Mouse (Mus musculus): ENCODE data around the gene Trim9.

The Trim9 gene

DNA sequence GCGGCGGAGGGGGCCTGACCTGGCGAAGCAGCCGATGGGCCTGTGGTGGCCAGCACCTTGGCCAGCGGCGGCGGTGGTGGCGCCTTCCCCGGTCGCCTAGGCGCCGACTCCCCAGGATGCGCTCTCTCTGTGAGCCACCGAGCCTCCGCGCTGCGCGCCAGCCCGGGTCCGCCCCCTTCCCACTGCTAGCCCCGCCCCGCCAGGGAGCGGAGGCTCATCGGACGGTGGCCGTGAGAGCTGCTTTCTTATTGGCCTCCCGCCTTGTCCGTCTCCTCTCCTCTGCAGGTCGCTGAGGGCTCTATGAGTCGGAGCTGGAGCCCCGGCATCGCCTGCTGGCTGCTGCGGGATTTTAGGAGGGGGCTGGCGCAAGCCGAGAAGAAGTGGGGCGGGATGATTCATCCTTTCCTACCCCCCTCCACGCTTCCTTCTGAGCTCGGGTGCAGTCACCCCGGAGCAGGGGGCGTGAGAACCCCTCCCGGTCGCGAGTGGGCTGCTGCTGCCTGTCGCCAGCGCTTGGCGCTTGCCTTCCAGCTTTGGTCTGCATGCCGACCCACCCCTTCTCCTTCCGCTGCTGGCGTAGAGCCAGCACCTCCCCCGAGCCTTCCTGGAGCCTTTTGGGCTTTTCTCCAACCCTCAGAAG, at the start of gene Trim9:
TSS of gene Trim9 (minus strand) at position 413 of the 640 bp plus-strand sequence.
- DNase-seq, result peak; percentile 84 to 85

DNA sequence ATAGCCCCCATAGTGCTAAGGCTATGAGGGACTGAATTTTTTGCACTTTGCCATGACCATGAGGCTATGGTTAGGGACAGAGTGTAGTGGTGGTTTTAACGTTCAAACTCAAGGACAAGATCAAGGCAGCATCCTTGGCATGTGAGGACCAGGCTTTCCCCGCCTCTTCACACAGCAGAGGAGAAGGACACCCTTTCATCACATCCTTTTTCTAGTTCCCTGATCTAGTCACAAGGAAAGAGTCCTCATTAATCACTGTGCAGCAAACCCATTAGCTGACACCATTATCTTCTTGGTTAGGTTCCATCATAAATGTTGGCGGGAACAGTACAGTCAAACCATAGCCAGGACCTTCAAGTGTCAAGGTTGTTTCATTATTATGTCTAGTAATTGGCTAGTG, 47.6 kb upstream of the Trim9 start:
- no peak for DNase-seq

DNA sequence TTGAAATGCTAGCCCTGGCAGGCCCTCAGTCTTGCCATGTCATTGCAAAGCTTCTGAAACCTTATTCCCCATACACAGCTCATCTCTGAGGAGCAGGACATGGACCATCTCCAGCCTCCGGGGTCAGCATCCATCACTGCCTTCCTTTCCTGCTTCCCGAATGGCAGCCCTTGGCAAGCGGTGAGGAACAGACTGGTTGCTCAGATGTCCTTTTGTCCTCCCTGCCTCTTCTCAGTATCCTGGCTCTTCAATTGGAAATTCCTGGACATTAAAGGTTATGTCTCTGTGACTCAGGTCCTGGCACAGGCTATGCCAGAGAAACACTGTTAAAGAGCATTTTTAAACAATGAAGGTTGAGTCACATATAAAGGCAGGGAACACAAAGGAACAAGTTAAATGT, 43.8 kb upstream of the Trim9 start:
- no peak for DNase-seq

DNA sequence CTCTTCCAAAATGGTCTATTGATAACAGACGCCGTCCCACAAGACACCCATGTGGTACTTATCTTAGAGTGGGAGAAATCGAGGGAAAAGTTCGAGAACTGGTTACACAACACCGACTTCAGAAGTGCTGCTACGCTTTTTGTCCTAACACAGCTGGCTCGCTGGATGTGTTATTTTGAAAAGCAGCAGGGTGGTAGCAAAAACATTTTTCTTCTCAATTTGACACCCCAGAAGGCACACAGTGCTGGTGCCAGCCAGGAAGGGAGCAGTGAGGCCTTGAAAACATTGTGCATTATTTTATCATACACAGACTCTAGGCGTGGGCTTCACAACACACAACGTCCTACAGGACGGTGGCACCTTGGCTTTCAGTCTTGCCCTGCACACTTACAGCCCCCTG, 27.6 kb upstream of the Trim9 start:
- DNase-seq, result no peak

DNA sequence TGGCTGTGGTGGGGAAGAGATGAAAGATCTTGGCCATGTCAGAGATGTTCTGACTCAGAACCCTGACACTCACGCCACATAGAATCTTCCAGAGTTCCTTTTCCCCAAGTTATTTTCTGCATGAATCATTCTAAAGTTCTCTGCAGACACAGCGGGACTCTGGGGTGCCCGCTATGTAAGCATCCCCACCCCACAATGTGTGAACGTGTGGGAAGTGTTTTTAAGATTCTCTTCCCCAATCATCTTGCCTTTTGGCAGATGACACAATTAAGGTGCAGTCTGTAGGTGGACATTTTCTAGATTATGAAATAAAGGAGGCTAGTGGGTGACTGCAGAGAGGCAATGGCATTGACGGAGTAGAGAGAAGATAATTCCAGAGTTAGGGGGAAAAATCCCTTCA, 25.5 kb upstream of the Trim9 start:
- no peak for DNase-seq

DNA sequence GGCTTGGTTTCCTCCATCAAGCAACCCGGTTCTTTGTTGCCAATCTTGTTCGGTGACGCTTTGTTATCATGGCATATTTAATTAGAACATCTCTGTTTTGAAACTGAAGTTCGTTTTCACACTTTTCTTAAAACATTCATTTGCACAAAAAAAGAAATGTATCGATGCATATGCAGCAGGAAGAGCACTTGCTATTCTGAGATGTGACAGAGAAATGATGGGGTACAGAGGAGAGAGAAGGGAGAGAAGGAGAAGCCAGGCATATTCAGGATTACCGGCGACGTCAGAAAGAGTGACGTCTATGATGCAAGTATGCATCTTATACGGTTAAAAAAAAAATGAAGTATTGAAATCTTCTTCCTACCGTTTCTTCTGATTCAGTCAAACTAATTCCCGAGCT, 21.9 kb upstream of the Trim9 start:
- no peak for DNase-seq

DNA sequence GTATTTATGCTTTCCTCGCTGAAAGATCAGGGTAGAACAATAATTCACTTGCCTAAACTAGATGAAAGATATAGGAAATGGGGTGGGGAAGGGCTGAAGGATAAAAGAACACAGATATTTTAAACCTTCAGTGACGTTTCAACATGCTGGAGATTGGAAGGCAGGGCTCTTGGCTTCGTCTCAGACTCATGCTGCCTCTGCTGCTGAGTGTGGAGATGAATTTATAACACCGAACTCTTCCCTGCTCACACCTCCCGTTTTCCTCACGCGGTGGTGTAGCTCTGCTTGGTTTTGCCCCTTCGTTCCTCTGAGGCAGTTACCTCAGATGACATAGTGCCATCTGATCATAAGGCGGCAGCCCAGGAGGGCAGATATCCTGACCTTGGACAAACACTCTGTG, 21.4 kb upstream of the Trim9 start:
- no peak for DNase-seq

DNA sequence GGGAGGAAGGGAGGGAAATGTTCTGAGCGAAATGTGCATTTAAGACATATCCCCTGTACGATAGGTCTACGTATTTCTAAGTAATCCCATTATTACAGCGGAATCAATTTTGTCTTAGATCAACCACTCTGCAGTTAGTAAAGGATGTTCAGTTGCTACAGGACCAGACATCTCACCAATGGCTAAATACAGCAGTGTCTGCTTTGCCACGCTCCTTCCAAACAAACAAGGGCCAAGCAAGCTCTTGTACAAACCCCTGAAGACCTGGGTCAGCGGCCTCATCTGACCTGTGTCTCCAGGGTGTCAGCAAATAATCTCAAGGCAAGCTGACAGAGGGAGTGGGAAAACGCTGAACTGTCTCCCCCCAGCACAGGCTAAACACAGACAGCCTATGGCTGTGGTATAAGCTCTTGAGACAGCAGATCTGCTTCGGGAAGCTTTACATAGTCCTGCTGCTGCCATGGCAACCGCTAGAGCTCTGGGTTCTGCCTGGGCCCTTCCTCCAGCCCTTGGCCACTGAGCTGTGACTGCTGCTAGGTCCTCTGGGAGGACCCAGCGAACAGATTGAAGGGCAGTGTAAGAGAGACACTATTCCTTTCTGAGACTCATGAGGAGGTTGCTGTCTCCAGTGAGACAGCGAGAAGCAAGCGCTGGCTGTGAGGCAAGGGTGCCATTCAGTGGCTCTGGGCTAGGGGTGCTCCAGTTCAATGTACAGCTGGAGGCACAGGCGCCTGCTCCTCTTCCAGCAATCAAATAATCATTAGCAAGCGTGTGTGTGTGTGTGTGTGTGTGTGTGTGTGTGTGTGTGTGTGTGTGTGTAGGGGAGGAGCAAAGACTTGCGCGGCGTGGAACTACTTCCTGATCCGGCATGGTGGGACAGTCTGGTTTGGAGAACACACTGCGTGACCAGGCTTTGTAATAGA, 20.2 kb upstream of the Trim9 start:
- DNase-seq, result peak; percentile 14 to 20

DNA sequence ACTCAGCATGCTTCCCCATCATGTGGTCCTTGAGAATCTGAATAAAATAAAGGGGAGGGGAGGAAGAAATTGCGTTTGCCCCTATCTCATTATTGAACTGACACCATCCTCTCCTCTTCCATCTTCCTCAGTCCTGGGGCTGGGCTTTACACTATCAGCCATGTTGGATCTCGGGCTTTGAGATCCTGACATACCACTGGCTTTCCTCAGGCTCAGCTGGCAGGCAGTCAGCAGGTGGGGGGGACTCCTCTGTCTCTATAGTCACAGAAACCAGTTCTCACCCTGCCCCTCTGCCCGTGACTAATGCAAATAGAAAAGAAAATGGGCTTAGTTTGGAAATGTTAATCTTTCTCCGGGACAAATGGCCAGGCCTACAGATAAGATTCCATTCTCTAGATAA, 15.6 kb upstream of the Trim9 start:
- no peak for DNase-seq

DNA sequence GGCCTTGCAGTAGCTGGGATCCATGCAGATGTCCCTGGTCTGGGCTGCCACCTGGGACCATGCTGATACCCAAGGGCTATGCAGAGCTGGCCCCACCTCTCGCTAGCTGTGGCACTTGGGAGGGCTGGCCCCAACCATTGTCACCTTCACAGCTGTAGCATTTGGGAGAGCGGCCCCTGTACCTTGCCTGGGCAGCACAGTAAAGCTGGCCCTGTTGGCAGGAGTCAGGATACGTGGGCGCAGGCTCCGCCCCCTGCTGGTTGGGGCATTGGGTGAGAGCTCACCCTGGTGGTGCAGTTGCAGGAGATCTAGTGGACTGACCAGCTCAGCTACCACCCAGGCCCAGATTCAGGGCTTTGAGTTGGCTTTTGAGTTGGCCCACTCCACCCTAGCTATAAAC, 12.9 kb upstream of the Trim9 start:
- no peak for DNase-seq

DNA sequence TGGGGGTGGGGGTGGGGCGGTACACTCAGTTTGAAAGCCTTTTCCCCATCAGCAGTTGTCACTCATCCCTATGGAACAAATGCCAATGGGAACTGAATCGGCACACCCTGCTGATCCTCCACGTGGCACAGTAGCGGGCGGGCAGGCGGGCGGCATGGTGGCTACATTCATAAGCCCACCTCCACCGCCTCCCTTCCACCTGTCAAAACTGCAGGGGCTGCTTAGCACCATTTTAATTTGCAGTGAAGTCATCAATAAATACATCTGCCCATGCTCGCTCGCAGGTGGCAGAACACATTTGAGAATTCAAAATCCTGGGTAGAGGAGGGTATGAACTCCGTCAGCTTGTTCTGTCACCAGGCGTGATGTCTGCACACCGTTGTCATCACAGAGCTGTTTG, 12.0 kb upstream of the Trim9 start:
- no peak for DNase-seq

DNA sequence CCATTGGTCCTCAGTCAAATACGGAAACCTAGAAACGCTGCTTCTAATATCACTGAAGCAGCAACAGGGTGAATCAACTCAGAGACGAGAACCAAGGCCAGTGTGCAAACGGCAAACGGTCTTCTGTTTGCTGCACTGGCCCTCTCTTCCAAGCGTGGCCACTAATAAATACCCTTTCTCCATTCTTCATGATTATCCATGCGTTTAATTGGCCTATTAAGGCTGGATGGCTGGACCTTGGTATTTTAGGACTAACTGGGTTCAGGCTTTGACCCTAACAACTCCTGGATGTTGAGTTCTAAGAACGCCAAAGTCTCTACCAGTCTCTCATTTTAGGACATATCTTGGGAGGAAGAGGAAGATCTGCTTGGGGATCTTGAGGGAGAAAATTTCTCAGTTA, 7.5 kb upstream of the Trim9 start:
- DNase-seq, result no peak

DNA sequence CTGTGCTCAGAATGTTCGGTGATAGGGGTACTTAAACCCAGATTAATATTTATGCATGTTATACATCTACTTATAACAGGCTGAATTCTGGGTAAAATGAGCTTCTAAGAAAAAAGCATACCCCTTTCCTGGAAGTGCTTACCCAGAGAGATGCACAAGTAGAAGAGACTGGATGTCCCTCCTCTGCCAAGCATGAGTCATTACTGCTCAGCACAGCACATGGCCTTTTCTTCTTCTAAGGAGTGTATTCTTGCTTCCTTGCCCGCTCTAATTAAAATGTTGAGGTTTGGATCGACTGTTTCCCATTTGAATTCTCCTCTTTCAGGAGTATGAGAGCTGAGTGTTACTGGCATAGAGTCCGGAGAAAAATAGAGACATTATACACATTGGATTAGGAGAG, 3.1 kb upstream of the Trim9 start:
- DNase-seq, result no peak

DNA sequence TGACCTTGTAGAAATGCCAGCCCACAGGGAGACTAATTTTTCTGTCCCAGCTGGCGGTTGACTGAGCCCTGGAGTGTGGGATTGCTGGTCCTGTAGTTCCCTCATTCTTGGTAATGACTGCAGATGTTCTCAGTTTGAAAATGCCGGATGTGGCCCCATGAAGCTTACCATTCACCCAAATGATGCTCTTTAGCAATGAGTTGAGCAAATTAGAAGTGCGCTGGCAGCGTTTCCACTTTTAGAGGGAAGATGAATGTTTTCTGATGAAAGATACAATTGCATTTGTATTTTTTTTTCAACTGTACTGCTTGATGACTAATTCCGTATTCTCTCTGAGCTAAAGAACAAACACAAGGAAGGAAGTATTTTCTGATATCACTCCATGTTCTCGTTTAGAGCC, 2.4 kb upstream of the Trim9 start:
- no peak for DNase-seq

DNA sequence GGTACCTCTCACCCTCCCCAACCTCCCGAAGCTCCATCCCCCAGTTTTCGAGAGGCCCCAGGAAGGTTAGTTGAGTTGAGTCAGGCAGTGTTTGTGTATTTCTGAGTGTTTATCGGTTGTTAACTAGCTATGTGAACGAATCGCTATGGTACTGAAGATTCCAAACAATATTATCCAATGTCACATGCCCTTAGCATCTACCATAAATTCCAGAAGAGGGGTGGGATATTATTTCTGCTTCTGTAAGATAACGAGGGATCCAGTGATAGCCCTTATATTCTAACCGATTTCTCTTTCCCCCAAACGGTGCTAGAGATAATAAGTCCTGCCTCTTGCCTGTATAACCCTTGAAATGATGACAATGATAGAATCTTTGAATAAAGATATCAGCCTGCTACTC, 612 bp upstream of the Trim9 start:
- no peak for DNase-seq

DNA sequence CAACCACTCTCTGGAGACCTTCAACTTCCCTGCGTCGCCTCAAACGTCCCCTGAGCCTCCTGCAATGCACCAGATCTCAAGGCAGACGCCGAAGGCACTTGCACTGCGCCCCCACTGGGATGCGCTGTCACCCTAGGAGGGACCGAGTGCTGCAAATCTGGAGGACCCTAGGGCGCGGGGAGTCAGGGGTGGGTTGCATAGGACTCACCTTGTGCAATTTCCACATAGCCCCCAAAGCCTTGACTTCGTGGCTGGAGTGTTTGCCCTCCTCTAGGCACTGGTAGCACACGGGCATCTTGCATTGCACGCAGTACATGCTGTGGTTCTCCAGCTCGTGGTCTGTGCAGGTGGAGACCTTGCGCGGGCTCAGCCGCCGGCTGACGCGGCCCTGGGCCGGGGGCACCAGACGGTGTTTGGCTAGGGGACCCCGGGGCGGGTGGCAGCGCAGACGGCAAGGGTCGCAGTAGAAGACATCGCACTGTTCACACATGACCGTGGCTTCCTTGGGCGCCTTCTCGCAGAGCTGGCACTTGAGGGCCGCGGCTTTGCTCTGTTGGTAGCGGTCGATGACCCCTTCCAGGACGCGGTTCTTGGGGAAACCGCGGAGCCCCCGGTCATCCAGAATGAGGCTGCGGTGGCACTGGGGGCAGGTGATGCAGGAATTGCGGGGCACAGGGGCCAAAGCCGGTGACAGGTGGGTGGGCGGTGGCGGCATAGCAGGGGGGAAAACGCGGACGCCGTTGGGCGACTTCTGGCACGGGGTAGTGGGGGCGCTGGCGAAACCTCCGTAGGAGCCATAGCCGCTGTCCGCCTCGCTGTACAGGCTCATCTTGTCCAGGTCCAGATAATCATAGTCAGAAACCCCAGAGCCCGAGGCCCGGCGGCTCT, 1.0 kb downstream of the Trim9 start:
- no peak for DNase-seq

DNA sequence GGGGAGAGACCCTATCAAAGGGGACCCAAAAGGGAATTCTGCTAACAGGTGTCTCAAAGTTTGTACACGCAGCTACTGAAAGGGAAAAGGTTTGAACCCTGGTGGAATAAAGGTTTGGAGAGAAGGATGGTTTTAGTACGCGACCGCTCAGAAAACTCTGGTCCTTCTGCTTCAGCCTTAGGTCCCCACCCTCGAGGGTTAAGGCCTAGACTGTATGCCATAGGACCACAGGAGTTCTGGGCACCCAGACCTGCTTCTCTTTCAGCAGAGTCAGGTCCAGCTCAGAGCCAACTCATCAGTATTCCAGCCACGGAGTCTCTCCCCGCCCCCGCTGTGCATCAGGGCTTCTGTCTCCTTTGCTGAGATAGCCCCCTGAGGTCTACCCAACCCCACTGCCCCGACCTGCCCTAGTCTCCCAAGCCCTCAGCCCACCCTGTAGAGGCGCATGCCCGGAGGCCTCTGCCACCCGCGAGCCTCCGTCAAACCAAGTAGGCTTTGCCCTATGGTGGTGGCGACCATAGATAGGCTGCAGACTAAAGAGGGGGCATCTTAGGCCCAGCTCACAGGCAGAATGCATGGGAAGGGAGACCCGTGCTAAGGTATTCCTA, 1.8 kb downstream of the Trim9 start:
- no peak for DNase-seq

DNA sequence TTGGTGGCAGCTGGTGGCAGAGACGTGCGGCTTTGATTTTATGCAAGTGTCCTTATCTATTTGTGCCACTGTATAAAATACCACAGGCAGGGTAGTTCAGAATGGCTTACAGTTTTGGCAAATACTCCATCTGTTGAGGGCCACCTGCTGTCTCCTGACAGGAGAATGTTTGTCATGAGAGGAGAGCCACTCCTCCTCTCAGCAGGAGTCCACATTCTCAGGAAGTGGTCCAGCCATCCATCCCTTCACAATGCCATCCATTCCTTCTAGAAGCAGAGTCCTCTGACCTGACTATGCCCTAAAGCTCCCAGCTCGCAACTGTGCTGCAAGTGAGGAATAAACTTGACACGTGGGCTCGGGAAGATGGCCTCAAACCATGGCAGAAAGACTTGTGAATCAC, 12.2 kb downstream of the Trim9 start:
- DNase-seq, result no peak

DNA sequence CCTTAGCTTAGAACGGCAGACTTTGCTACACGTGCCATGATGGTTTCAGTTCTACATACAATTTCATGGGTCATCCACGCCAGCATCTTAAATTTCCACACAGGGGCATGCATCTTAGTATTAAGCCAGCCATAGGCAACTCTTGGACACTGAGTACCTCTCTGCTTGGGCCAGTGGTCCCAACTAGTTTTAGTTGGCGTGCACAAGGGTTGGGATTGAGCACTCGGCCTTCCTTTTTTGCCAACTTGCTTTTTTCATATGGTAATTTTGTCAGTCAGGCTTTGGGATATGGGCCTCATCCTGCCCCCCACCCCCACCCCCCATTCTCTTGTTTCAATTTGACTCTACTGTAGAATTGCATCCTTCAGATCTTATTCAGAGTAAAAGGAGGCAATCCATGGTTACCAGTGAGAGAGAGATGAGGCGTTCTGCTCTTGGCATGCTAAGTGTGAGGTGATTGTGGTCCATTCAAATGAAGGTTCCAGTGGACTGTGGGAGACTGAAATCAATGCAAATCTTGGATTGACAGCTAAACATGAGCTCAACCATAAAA, 14.1 kb downstream of the Trim9 start:
- no peak for DNase-seq

DNA sequence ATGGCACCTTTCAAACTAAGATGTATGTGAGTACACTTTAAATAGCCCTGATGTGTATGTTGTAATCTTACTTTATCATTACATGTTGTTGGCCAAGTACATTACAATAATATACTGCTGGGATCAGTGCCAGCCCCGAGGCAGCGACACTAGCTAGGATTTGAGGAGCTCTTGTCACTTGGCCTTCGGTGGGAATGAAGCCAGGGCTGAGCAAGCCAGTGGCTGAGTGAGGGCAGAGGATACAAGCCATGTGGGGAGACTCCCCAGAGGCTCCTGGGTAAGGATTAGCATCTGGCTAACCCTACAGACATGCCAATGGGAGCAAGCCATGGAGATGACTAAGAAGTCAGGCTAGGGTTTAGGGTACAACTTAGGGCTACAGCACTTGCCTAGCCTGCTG, 18.4 kb downstream of the Trim9 start:
- no peak for DNase-seq

DNA sequence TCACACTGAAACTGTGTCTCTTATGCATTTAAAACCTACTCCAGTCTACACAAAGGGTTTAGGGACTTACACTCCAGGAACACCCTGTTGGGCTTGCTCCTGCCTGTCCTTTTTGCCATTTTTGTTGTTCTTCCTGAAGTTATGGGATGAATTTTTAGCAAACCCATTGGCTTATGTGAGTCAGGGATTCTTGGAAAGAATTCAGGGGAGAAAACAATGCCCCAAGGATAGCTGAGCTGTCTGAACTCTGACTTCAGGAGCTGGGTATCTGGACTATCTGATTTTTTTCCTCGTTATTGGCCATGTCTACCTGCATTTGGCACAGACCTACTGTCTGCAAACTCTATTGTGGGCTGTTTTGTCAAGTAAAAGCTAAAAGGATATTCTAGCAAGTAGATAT, 20.5 kb downstream of the Trim9 start:
- DNase-seq, result no peak

DNA sequence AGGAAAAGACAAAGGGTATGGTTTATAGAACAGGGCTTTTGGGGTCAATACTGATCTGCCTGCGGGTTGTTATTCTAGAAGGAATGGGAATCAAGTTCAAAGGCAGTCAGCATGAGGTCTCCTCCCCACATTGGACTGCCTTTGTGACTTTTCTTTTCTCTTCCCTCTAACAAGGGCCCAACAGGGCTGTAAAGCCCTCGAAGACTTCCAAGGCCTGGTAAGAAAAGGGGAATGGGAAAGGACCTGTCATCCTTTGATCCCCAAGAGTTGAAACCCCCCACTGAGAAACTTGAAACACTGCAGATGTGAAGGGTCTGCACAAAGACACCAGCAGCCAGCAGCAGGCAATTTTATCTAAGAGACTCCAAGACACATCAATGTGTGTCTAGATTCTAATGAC, 21.0 kb downstream of the Trim9 start:
- DNase-seq, result no peak

DNA sequence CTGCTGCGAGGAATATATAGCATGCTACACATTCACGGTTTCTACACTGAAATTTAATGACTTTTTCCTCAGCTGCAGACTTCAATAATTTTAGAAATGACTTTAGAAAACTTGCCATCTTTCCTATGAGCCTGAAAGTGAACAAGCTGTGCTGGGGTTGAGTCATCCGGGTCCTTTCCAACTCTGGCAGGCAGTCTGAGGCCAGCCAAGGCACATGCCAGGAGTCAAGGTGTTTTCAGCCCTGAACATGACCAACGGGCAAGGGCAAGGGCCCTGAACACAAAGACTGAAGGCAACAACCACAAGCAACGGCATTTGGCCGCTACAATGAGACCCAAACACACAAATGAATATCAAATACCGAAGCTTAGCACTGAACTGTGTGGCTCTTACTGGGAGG, 21.6 kb downstream of the Trim9 start:
- no peak for DNase-seq

All from kidney, adult 8-10 months (tissue).